Mouse (Mus musculus) pancreas, adult 10 weeks (tissue): ENCODE results near the gene Atp8b5. TPM values are rescaled to one million over a fixed set of nuclear protein-coding genes. Genes with fewer than 3 reads are reported as not detected.

ENCODE experiments used
- polyA plus RNA-seq: library from polyadenylated mRNA; stranded (reverse); fragments of 350-450 nt; fragmentation: Illumina TruSeq; extraction: RNeasy Lipid Tissue Mini Kit (QIAGEN cat#74804); gene quantifications from one replicate; pipeline ENCODE4 v1.2.3, GENCODE M21; 2015; ENCODE audit warnings: low read depth, low replicate concordance; ENCODE audit not compliant: insufficient read depth

Atp8b5 gene
- polyA plus RNA-seq, result 0.28 TPM

DNA sequence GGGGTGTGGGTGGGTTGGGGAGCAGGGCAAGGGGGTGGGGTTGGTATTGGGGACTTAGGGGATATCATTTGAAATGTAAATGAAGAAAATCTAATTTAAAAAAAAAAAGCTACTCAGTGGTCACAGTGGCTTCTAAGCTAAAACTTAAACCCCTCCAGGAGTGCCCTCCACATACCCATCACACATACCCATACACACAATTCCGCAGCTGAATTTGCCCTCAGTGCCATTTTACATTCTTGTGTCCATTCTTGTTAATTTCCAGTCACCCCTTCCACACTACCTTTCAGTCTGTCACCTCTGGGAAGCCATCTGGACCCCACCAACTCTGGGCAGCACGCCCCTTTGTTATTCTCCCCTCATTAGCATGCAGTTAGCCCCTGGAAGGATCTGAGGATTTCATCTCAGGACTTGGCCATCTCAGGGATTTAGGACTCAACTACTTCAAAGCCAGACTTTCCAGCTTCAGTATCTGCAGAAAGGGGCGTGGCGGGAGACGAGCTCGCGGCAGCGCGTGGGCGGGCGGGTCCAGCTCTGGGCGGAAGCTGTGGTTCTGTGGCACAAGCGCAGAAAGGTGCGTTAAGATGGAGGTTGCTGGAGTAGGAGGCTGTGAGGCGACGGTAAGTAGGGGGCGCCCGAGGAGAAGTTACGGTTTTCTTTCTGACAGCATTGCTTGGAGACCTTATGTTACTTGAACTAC, at the start of gene Atp8b5:
Gene Atp8b5, plus strand, starts transcription at position 537 of the 700 bp plus-strand sequence.

GRCm38 (mm10) chr4:43381408-43382154, 114.6 kb downstream of the Atp8b5 start, which contains the start of gene Rusc2:
Rusc2 (plus strand) TSS chr4:43381979.

Other genes with a start within 250 kb of the Atp8b5 start
- gene Pigo, start 241.3 kb upstream of the Atp8b5 start, polyA plus RNA-seq, result 11.2 TPM
- gene Stoml2, start 235.4 kb upstream of the Atp8b5 start, polyA plus RNA-seq, result 13.3 TPM
- 8.0 TPM for gene Fam214b, start 220.9 kb upstream of the Atp8b5 start, polyA plus RNA-seq
- 12.0 TPM for gene Unc13b, start 208.2 kb upstream of the Atp8b5 start, polyA plus RNA-seq
- gene Rusc2, start 114.8 kb downstream of the Atp8b5 start, polyA plus RNA-seq, result 5.5 TPM
- gene Fam166b, start 162.0 kb downstream of the Atp8b5 start, polyA plus RNA-seq, result not detected
- gene Tesk1, start 174.8 kb downstream of the Atp8b5 start, polyA plus RNA-seq, result 7.8 TPM
- gene Cd72, start 187.5 kb downstream of the Atp8b5 start, polyA plus RNA-seq, result 1.8 TPM
- gene Sit1, start 216.6 kb downstream of the Atp8b5 start, polyA plus RNA-seq, result not detected
- 28.5 TPM for gene Ccdc107, start 225.7 kb downstream of the Atp8b5 start, polyA plus RNA-seq
- gene Arhgef39, start 232.5 kb downstream of the Atp8b5 start, polyA plus RNA-seq, result 3.8 TPM
- not detected for gene Car9, start 239.8 kb downstream of the Atp8b5 start, polyA plus RNA-seq